Mouse (Mus musculus): Measurements from ENCODE around the gene Mllt6. TPM values are rescaled to one million over a fixed set of nuclear protein-coding genes. Genes with fewer than 3 reads are reported as not detected.
A peak's percentile ranks its signal among the peaks of the same experiment; 100 is the strongest.

Mllt6 gene
- polyA plus RNA-seq, 1 experiment from 2014 or later: 2.3 TPM

GRCm38 (mm10) chr11:97669268-97669667 is 6.1 kb downstream of the Mllt6 start:
- peak overlapping the region; percentile 38; the same call in 1 of the 2 replicates for H3K9ac ChIP-seq
- H3K27me3 ChIP-seq: no peaks in the 10 kb centered on the region
- peaks cover 47% of the 10 kb centered on the region for H3K4me1 ChIP-seq (replicated peaks)
- H3K4me3 ChIP-seq: peak overlapping the region; percentile 17
- no peaks in the 10 kb centered on the region for H3K9me3 ChIP-seq (replicated peaks)
- no peak for ATAC-seq (replicated peaks; ENCODE audit: insufficient number of reproducible peaks, insufficient read depth, low FRiP score, low read depth)
- peaks cover 71% of the 10 kb centered on the region for H3K36me3 ChIP-seq
- peak overlapping the region; percentile 89 for H3K27ac ChIP-seq
- WGBS: 38% methylated on average over 15 of the region's 15 CpGs
- H3K4me2 ChIP-seq: peak overlapping the region; percentile 47

- H3K4me3 ChIP-seq: peak overlapping the region; percentile 13; the same call in 1 of the 2 replicates
- peak; percentile 87 for ATAC-seq (replicated peaks; ENCODE audit: insufficient number of reproducible peaks, insufficient read depth, low FRiP score, low read depth)
- WGBS: 14% methylated on average over 6 of the region's 6 CpGs
These were observed 6.6 kb downstream of the Mllt6 start for GRCm38 (mm10) chr11:97669829-97670228.

GRCm38 (mm10) chr11:97670234-97671176 is 7.3 kb downstream of the Mllt6 start:
- Histone ChIP-seq H3K36me3 (peaks cover 80% of the 10 kb centered on the region), H3K4me3 (peak overlapping the region; percentile 13; the same call in 1 of the 2 replicates), H3K9me3 (replicated peaks) (no peaks in the 10 kb centered on the region), H3K9ac (peak overlapping the region; percentile 40), H3K4me1 (replicated peaks) (peaks cover 35% of the 10 kb centered on the region), H3K27me3 (no peaks in the 10 kb centered on the region), H3K27ac (peak overlapping the region; percentile 89), H3K4me2 (peak overlapping the region; percentile 56)
- 28% methylated on average over 13 of the region's 13 CpGs for WGBS
- ATAC-seq (replicated peaks; ENCODE audit: insufficient number of reproducible peaks, insufficient read depth, low FRiP score, low read depth): peak; percentile 79

More at GRCm38 (mm10) chr11:97669829-97670228, 6.6 kb downstream of the Mllt6 start:
- Histone ChIP-seq H3K27ac (peak overlapping the region; percentile 89), H3K4me2 (peak overlapping the region; percentile 56), H3K4me1 (replicated peaks) (peaks cover 41% of the 10 kb centered on the region), H3K36me3 (peaks cover 76% of the 10 kb centered on the region), H3K9me3 (replicated peaks) (no peaks in the 10 kb centered on the region), H3K9ac (peak overlapping the region; percentile 40; the same call in 1 of the 2 replicates), H3K27me3 (no peaks in the 10 kb centered on the region)

GRCm38 (mm10) chr11:97671177-97671527 is 7.9 kb downstream of the Mllt6 start:
- no peak overlapping the region for H3K27ac ChIP-seq
- ATAC-seq (replicated peaks; ENCODE audit: insufficient number of reproducible peaks, insufficient read depth, low FRiP score, low read depth): no peak
- peaks cover 80% of the 10 kb centered on the region for H3K36me3 ChIP-seq
- H3K4me3 ChIP-seq: no peak overlapping the region
- no peaks in the 10 kb centered on the region for H3K9me3 ChIP-seq (replicated peaks)
- H3K9ac ChIP-seq: peak overlapping the region; percentile 40
- H3K27me3 ChIP-seq: no peaks in the 10 kb centered on the region
- WGBS: 65% methylated on average over 2 of the region's 2 CpGs
- H3K4me1 ChIP-seq (replicated peaks): peaks cover 33% of the 10 kb centered on the region
- no peak overlapping the region for H3K4me2 ChIP-seq

- H3K4me1 ChIP-seq (replicated peaks): peaks cover 30% of the 10 kb centered on the region
- WGBS: 89% methylated on average over 11 of the region's 11 CpGs
- peaks cover 81% of the 10 kb centered on the region for H3K36me3 ChIP-seq
- H3K27ac ChIP-seq: no peak overlapping the region
- no peak overlapping the region for H3K4me3 ChIP-seq
- no peak overlapping the region for H3K9ac ChIP-seq
- no peaks in the 10 kb centered on the region for H3K27me3 ChIP-seq
- no peak for ATAC-seq (replicated peaks; ENCODE audit: insufficient number of reproducible peaks, insufficient read depth, low FRiP score, low read depth)
- no peak overlapping the region for H3K4me2 ChIP-seq
- H3K9me3 ChIP-seq (replicated peaks): no peaks in the 10 kb centered on the region
These were observed 9.9 kb downstream of the Mllt6 start for GRCm38 (mm10) chr11:97673148-97673547.

- peaks cover 10% of the 10 kb centered on the region for H3K4me1 ChIP-seq (replicated peaks)
- no peak overlapping the region for H3K4me2 ChIP-seq
- peaks cover 94% of the 10 kb centered on the region for H3K36me3 ChIP-seq
- H3K27ac ChIP-seq: no peak overlapping the region
- H3K9me3 ChIP-seq (replicated peaks): no peaks in the 10 kb centered on the region
- ATAC-seq (replicated peaks; ENCODE audit: insufficient number of reproducible peaks, insufficient read depth, low FRiP score, low read depth): no peak
- 74% methylated on average over 15 of the region's 15 CpGs for WGBS
- no peak overlapping the region for H3K4me3 ChIP-seq
- no peak overlapping the region for H3K9ac ChIP-seq
- no peaks in the 10 kb centered on the region for H3K27me3 ChIP-seq
These were observed 13.0 kb downstream of the Mllt6 start for GRCm38 (mm10) chr11:97676050-97676754.

GRCm38 (mm10) chr11:97677381-97677780 is 14.2 kb downstream of the Mllt6 start:
- Histone ChIP-seq H3K4me3 (no peak overlapping the region), H3K27ac (no peak overlapping the region), H3K27me3 (no peaks in the 10 kb centered on the region), H3K36me3 (peaks cover 94% of the 10 kb centered on the region), H3K9ac (no peak overlapping the region), H3K4me1 (replicated peaks) (peaks cover 9% of the 10 kb centered on the region), H3K9me3 (replicated peaks) (no peaks in the 10 kb centered on the region), H3K4me2 (no peak overlapping the region)
- ATAC-seq (replicated peaks; ENCODE audit: insufficient number of reproducible peaks, insufficient read depth, low FRiP score, low read depth): no peak
- WGBS: 70% methylated on average over 15 of the region's 15 CpGs

- 73% methylated on average over 8 of the region's 8 CpGs for WGBS
- Histone ChIP-seq H3K27ac (no peak overlapping the region), H3K4me3 (no peak overlapping the region), H3K4me1 (replicated peaks) (peaks cover 12% of the 10 kb centered on the region), H3K9me3 (replicated peaks) (no peaks in the 10 kb centered on the region), H3K4me2 (no peak overlapping the region), H3K27me3 (no peaks in the 10 kb centered on the region), H3K9ac (no peak overlapping the region), H3K36me3 (peaks cover 93% of the 10 kb centered on the region)
- no peak; the same call in 1 of the 2 replicates for ATAC-seq (replicated peaks; ENCODE audit: insufficient number of reproducible peaks, insufficient read depth, low FRiP score, low read depth)
These were observed 14.6 kb downstream of the Mllt6 start for GRCm38 (mm10) chr11:97677842-97678241.

- no peak overlapping the region for H3K27ac ChIP-seq
- no peaks in the 10 kb centered on the region for H3K9me3 ChIP-seq (replicated peaks)
- WGBS: 85% methylated on average over 15 of the region's 15 CpGs
- no peak for ATAC-seq (replicated peaks; ENCODE audit: insufficient number of reproducible peaks, insufficient read depth, low FRiP score, low read depth)
- H3K27me3 ChIP-seq: no peaks in the 10 kb centered on the region
- no peak overlapping the region for H3K4me2 ChIP-seq
- H3K4me1 ChIP-seq (replicated peaks): peaks cover 12% of the 10 kb centered on the region
- no peak overlapping the region for H3K9ac ChIP-seq
- H3K4me3 ChIP-seq: no peak overlapping the region
- H3K36me3 ChIP-seq: peaks cover 89% of the 10 kb centered on the region
These were observed 15.1 kb downstream of the Mllt6 start for GRCm38 (mm10) chr11:97678301-97678700.

GRCm38 (mm10) chr11:97680430-97680829 is 17.2 kb downstream of the Mllt6 start:
- H3K9ac ChIP-seq: peak overlapping the region; percentile 14; the same call in 1 of the 2 replicates
- peaks cover 67% of the 10 kb centered on the region for H3K36me3 ChIP-seq
- H3K9me3 ChIP-seq (replicated peaks): no peaks in the 10 kb centered on the region
- H3K4me2 ChIP-seq: 0 out of 2 replicates have a peak overlapping the region, but pooled peaks have one; percentile 8
- peak; percentile 48; the same call in 1 of the 2 replicates for ATAC-seq (replicated peaks; ENCODE audit: insufficient number of reproducible peaks, insufficient read depth, low FRiP score, low read depth)
- peak overlapping the region; percentile 51 for H3K27ac ChIP-seq
- H3K4me1 ChIP-seq (replicated peaks): peaks cover 26% of the 10 kb centered on the region
- H3K27me3 ChIP-seq: no peaks in the 10 kb centered on the region
- WGBS: 70% methylated on average over 12 of the region's 12 CpGs
- no peak overlapping the region for H3K4me3 ChIP-seq

- ATAC-seq (replicated peaks; ENCODE audit: insufficient number of reproducible peaks, insufficient read depth, low FRiP score, low read depth): no peak
- Histone ChIP-seq H3K27ac (no peak overlapping the region), H3K4me1 (replicated peaks) (peaks cover 42% of the 10 kb centered on the region)
These were observed 19.4 kb downstream of the Mllt6 start for GRCm38 (mm10) chr11:97682504-97683055.

More at GRCm38 (mm10) chr11:97682504-97683055, 19.4 kb downstream of the Mllt6 start:
- Histone ChIP-seq H3K36me3 (peaks cover 48% of the 10 kb centered on the region), H3K9me3 (replicated peaks) (no peaks in the 10 kb centered on the region), H3K9ac (no peak overlapping the region; the same call in 1 of the 2 replicates), H3K27me3 (no peaks in the 10 kb centered on the region), H3K4me3 (no peak overlapping the region), H3K4me2 (no peak overlapping the region)
- WGBS: 69% methylated on average over 6 of the region's 6 CpGs

Data from heart, embryonic 15.5 days (tissue).